Mouse (Mus musculus): ENCODE results near the gene Pou2f3. TPM values are rescaled to one million over a fixed set of nuclear protein-coding genes. Genes with fewer than 3 reads are reported as not detected.
A peak's percentile ranks its signal among the peaks of the same experiment; 100 is the strongest.

The Pou2f3 gene
- total and polyA plus RNA-seq, 3 experiments, result not detected

DNA sequence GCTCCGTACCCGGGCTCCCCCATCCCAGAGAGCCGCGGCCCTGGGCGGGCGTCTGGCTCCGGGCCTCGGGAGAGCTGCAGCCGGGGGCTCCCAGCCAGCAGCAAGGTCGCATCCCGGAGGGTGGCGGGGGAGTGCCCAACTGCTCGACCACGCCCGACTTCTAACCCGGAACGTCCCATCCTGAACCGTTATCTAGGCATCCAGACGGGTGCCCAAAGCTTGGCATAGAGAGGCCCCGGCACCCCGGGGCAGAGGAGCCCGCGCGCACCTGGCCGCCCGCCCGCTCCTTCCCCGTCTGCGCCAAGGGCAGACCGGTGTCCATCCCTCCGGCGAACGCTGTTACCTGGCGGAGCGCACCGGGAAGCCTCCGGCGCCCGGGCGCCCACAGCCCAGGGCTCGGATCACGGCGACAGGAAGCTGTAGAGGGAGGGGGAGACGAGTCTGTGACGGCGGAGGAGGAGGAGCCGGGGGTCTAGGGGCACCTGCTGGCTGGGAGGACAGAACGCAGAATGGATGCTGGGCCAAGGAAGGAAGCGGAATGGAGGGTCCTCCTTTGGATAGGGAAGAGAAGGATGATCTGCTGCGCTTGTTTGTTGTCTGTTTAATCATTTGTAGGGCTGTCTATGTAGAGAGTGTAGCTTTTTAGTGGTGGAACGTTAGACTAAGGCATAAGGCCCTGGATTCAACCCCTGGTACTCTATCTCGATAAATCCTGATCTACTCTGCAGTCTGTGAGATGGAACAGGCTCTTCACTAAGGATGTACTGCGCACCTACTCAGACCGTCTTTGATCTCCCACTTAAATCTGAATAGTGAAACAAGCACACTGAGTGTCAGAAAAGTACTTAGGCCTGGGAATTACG, 93.8 kb downstream of the Pou2f3 start, which contains the start of gene Tmem136:
Gene Tmem136, minus strand, starts transcription at position 437 of the 863 bp plus-strand sequence.
- no peak for TF ChIP-seq NRF1 (IDR thresholded peaks at IDR 0.05; ENCODE audit: insufficient read depth, low read depth, low read length, poor library complexity, severe bottlenecking)
- no peak for TF ChIP-seq MAZ (IDR thresholded peaks at IDR 0.05; ENCODE audit: low read depth, low read length)
- TF ChIP-seq UBTF (IDR thresholded peaks at IDR 0.05; ENCODE audit: borderline replicate concordance, insufficient read depth, low read depth, low read length), result no peak
- TF ChIP-seq MYB (IDR thresholded peaks at IDR 0.05; ENCODE audit: low read depth, low read length), result no peak
- TF ChIP-seq JUND (IDR thresholded peaks at IDR 0.05; ENCODE audit: low read depth, low read length), result no peak
- no peak for TF ChIP-seq KAT2A (conservative IDR thresholded peaks at IDR 0.05; ENCODE audit: low read depth, low read length)
- no peak for TF ChIP-seq ETS1 (IDR thresholded peaks at IDR 0.05; ENCODE audit: low read depth, low read length)
- TF ChIP-seq USF1 (IDR thresholded peaks at IDR 0.05; ENCODE audit: low read depth, low read length), result no peak
- TF ChIP-seq ELF1 (IDR thresholded peaks at IDR 0.05; ENCODE audit: low read depth, low read length), result no peak
- no peak for TF ChIP-seq USF2 (IDR thresholded peaks at IDR 0.05; ENCODE audit: borderline replicate concordance in 1 of 2, insufficient read depth in 1 of 2, low read depth in 1 of 2, low read length in 2 of 2)
- no peak for TF ChIP-seq POLR2AphosphoS5 (IDR thresholded peaks at IDR 0.05; ENCODE audit: borderline replicate concordance, low read depth, low read length)
- no peak for TF ChIP-seq MYC (IDR thresholded peaks at IDR 0.05; ENCODE audit: low read depth, low read length)
- 0 out of 2 replicates have a peak, but pooled peaks have one; percentile 32 for TF ChIP-seq MXI1 (IDR thresholded peaks at IDR 0.05; ENCODE audit: low read depth, low read length)
- TF ChIP-seq MEF2A (IDR thresholded peaks at IDR 0.05; ENCODE audit: extremely low read depth, insufficient replicate concordance, low read depth, low read length, poor library complexity, severe bottlenecking), result no peak
- TF ChIP-seq CTCF (IDR thresholded peaks at IDR 0.05 in 2 of 3, conservative IDR thresholded peaks at IDR 0.05 in 1 of 3; ENCODE audit: control insufficient read depth in 1 of 3, insufficient read depth in 1 of 3, low read depth in 2 of 3, low read length in 3 of 3, poor library complexity in 1 of 3, severe bottlenecking in 1 of 3), result peak in 2 of 3 experiments; percentile 13 to 43; a peak in 3 of 6 replicates
- peak in 1 of 2 experiments; percentile 60; a peak in 1 of 4 replicates for TF ChIP-seq EP300 (IDR thresholded peaks at IDR 0.05; ENCODE audit: low read depth in 1 of 2, low read length in 2 of 2)
- no peak for TF ChIP-seq RCOR1 (IDR thresholded peaks at IDR 0.05; ENCODE audit: low read depth, low read length)
- TF ChIP-seq TCF12 (IDR thresholded peaks at IDR 0.05; ENCODE audit: low read depth, low read length), result peak; percentile 62
- TF ChIP-seq ZNF384 (IDR thresholded peaks at IDR 0.05; ENCODE audit: low read depth, low read length), result no peak
- no peak for TF ChIP-seq ZC3H11A (IDR thresholded peaks at IDR 0.05; ENCODE audit: low read depth, low read length)
- no peak for TF ChIP-seq ZMIZ1 (IDR thresholded peaks at IDR 0.05; ENCODE audit: low read depth, low read length)
- no peak for TF ChIP-seq POLR2AphosphoS2 (IDR thresholded peaks at IDR 0.05; ENCODE audit: low read length)
- peak; percentile 67 for TF ChIP-seq TAL1 (IDR thresholded peaks at IDR 0.05; ENCODE audit: low read length)
- no peak for TF ChIP-seq SIN3A (IDR thresholded peaks at IDR 0.05; ENCODE audit: low read length)
- TF ChIP-seq BHLHE40 (IDR thresholded peaks at IDR 0.05; ENCODE audit: borderline replicate concordance, low read depth, low read length), result no peak
- 0 out of 2 replicates have a peak, but pooled peaks have one; percentile 42 for TF ChIP-seq HCFC1 (IDR thresholded peaks at IDR 0.05; ENCODE audit: low read depth, low read length)
- no peak for TF ChIP-seq MAX (IDR thresholded peaks at IDR 0.05; ENCODE audit: low read length)
- no peak for TF ChIP-seq E2F4 (IDR thresholded peaks at IDR 0.05; ENCODE audit: borderline replicate concordance, low read depth, low read length)
- Histone ChIP-seq H3K27me3 (ENCODE audit: control insufficient read depth in 1 of 2, insufficient read depth in 2 of 2, low read length in 2 of 2) (no peaks in the 10 kb centered on the region; a peak in 1 of 4 replicates), H3K4me1 (ENCODE audit: control insufficient read depth in 1 of 2, insufficient read depth in 2 of 2, low read length in 2 of 2) (peaks cover 5 to 12% of the 10 kb centered on the region in 2 experiments), H3K36me3 (ENCODE audit: control insufficient read depth in 1 of 2, insufficient read depth in 2 of 2, low read length in 2 of 2) (peaks cover 0 to 20% of the 10 kb centered on the region in 2 experiments; a peak in 2 of 4 replicates), H3K4me3 (ENCODE audit: control insufficient read depth in 1 of 2, insufficient read depth in 1 of 2, low read depth in 2 of 2, low read length in 2 of 2) (peak within 1 kb of the TSS; percentile 54 to 86), H3K9me3 (replicated peaks; ENCODE audit: insufficient read depth, low read length) (no peaks in the 10 kb centered on the region), H3K79me2 (ENCODE audit: control insufficient read depth, insufficient read depth, low read length, poor library complexity) (no peaks in the 10 kb centered on the region), H3K9ac (ENCODE audit: control insufficient read depth, low read depth, low read length, poor library complexity, severe bottlenecking) (peak within 1 kb of the TSS; percentile 54), H3K27ac (ENCODE audit: control insufficient read depth, low read depth, low read length) (no peak within 1 kb of the TSS)
- peak; percentile 72 for DNase-seq (ENCODE audit: low read depth, low spot score)

All from MEL (cell line).